Mouse (Mus musculus) R1 (cell line): ENCODE measurements around the gene Fgd6.

ENCODE experiments used
- DNase-seq: peaks from one replicate; pipeline ENCODE4 v3.0.0-alpha.2; 2018; ENCODE audit warnings: low read depth, low spot score

Fgd6 gene

DNA sequence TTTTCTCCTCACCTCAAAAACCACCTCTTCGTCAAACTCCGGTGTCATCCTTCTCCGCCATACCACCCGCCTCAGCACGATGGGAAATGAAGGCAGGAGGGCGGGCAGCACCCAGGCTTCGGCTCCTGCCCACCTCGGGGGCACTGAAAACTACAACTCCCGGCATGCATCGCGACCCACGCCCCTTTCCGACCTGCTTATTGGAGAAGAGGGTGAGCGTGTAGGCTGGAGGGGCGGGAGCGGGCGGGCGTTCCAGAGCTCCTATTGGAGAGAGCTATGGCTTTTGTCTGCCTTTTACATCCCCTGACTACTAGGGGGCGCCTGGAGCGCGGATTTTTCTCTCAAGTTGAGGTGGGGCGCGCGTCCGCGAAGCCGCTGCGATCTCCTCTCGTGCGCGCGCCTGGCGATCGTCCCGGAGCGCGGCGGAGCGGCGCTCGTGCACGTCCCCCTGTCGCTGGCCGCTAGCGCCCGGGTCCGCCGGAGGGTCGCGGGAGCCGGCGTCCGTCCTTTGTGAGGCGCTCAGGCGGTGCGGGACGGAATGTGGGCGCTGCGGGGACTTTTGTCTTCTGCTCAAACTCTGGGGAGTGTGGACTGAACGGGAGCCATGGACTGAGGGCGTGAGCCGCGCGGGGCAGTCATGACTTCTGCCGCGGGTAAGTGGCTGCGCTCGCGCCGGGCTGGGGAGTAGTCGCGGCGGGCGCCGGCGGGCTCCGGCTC, at the start of gene Fgd6, which contains the start of gene Vezt:
Gene Fgd6, plus strand, starts transcription at position 344 of the 717 bp plus-strand sequence.
Gene Vezt, minus strand, starts transcription at position 160 of the 717 bp plus-strand sequence.
- peak; percentile 99 for DNase-seq

DNA sequence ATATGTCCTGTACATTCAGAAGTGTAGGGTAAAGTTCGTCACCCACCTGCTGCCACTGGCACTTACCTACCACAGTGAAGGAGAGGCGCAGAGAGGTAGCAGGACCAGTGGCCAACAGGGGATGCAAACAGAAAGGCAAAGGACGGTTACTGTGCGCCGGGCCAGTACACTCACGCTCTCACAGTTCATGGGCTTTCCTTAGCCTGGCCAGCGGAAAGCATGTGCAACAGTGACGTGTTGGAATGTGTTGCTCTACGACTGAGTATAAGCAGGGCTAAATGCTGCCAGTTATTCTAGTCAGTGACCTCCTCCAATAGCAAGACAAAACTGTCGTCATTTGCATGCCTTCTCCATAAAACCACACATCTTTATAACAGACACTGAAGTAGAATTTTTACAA, 41.7 kb upstream of the Fgd6 start:
- DNase-seq, result no peak

DNA sequence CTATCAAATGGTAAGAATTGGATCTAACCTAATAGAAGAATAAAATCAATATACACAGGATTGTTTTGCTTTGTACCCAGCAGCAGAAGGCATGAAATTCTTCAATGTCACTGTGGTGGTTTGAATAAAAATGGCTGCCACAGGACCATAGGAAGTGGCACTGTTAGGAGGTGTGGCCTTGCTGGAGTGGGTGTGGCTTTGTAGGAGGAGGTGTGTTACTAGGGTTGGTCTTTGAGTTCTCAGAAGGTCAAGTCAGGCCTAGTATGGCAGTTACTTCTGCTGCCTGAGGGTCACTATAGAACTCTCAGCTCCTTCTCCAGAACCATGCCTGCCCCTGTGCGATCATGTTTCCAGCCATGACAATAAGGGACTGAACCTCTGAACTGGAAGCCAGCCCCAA, 40.7 kb upstream of the Fgd6 start:
- DNase-seq, result peak; percentile 58

DNA sequence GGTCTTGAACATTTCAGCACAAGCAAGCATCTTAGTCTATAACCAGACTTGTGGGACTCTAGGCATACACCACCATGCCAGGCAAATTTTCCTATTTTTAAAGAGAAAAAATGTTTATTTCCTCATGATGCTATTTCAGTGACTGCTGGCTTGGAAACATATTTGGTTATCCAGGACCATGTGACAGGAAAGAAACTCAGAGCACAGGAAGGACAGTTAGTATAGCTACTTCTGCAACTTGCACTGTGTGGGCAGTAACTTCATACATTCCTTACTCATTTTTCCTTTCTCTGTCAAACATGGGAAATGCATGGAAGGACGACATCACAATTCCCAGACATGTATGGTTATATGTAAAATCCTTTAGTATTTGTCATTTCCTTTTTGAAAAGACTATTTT, 36.4 kb upstream of the Fgd6 start:
- DNase-seq, result no peak

DNA sequence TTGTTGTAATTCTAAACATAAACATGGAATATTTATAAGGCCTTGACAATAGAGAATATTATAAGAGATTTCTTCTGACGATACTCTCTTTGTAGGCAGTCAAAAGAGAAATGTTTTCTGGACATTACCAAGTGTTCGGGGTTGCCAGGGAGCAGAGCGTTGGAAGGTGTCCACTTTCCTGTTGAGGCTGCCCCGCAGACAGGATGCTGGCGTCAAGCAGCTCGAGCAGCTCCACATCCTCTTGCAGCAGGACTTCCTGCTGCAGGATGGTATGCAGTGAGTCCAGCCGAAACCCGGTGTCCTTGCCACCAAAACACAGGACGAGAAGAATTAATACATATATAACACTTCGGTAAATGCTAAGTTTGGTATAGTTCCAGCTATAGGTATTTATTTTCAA, 35.6 kb upstream of the Fgd6 start:
- DNase-seq, result no peak

DNA sequence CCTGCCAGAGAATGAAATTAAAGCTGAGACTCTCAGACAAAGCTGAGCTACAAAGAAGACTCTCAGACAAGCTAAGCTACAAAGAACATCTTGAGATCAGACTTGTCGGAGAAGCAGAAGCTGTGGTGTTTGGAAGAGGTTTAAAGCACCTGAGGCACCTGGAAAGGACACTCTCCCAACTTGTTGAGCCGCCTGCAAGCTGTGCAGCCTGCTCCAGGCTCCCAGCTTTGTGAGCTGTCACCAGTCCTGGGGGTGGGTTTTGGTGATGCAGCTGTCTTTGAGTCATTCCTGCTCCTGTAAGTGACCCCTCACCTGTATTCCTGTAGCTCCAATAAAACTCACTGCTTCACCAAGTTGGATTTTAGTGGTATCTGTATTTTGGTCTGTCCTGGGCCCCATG, 27.4 kb upstream of the Fgd6 start:
- DNase-seq, result no peak

DNA sequence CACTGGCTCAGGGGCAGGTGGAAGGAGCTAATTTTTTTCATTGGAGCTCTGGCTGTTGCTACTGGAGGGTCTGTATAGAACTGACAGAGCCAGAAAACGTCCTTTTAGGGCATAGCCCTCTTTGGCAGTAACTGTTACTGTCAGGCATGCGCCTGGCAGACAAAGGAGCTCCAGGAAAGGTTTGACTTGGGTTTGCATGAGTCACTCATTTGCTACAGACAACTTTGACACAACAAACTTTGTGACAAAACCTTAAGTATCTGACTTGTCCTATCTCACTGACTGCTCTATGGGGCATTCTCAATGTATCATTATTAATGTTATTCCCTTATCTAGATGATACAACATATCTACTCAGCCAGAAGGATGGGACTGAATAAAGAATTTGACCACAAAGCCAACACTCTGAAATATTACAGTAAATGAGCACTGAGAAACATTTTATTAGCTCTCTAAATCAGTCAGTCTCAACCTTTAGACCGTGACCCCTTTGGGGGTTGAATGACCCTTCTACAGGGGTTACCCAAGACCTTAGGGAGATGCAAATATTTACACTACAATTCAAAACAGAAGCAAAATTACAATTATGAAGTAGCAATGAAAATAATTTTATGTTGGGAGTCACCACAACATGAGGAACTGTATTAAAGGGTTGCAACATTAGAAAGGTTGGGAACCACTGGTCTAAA, 25.7 kb upstream of the Fgd6 start:
- no peak for DNase-seq

DNA sequence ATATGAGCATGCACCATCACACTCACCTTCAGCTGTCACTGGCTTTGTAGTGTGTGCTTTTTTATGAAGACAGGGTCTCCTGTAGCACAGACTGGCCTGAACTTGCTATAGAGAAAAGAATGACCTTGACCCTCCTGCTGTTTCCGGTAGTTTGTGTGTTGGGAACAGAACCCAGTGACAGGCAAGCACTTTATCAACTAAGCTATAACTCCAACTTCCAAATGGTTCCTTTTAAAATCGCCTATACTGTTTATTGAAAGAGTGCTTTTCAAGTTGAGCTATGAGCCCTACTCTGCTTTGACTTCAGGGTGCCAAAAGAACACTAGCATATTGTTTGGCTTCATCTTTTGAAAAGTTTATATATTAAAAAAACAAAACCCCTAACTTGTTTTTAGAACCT, 24.8 kb upstream of the Fgd6 start:
- no peak for DNase-seq

DNA sequence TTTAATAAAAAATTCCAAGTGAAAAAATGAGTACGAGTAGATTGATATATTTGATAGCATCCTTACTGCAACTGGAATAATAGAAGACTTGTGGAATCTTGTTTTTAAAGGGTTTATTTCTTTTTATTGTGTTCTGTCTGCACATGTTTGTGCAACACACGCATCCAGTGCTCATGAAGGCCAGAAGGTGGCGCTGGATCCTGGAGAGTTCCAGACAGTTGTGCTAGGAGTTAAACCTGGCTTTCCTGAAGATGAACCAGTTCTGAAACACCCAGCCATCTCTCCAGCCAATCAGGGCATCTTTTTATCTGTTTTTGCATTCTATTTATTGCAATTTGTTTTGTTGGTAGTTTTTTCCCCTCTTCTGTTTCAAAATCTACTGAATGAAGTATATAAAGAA, 22.6 kb upstream of the Fgd6 start:
- DNase-seq, result peak; percentile 84

DNA sequence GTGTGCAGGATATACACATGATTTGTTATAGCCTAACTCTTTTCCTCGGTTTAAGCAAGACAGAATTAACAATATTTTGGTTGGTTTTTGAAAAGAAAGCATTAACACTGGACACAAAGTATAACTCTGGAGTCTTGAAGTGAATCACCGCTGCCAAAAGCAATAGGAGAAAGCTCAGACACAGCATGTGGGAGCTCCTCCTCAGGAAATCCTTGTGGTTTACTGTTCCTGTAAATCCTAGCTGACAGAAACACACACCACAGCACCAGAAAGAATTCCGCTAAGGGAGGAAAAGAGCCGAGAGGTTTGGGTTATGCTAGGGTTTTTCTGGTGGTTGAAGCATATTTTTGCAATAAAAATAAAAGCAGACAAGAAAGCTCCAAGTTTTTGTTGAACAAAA, 21.6 kb upstream of the Fgd6 start:
- no peak for DNase-seq

DNA sequence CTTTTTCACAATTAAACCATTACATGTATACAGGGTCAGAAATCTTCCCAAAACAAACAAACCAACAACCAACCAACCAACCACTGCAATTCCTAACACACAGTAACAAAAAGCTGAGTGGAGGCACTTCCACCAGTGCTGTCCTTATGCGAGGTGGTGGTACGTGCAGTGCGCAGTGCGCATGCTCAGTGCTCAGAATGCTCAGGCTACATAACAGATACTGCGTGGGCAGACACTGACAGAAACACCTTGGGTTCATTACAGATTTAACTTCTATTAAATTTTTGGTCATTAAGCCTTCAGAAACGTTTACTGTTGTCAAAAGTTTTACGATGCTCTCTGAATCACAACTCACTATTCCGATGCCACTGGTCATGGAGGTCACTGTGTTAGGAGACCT, 18.3 kb upstream of the Fgd6 start:
- peak; percentile 68 for DNase-seq

DNA sequence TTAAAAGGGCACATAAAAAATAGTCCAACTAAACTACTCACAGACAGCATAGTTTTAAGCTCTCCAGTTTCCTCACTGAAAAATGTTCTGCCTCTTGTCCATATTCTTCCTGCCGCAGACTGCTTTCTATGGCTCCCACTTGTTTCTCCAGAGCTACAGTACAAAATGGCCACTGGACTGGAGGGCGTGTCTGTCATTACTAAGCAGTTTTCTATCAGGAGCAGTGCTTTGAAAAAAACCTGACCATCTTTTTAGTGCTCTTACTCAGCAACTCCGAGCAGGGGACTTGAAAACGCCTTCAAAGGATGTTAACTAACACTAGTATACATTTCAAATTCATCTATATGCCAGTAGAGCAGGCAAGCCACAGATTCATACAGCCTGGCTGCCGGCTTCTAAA, 15.2 kb upstream of the Fgd6 start:
- peak; percentile 58 for DNase-seq

DNA sequence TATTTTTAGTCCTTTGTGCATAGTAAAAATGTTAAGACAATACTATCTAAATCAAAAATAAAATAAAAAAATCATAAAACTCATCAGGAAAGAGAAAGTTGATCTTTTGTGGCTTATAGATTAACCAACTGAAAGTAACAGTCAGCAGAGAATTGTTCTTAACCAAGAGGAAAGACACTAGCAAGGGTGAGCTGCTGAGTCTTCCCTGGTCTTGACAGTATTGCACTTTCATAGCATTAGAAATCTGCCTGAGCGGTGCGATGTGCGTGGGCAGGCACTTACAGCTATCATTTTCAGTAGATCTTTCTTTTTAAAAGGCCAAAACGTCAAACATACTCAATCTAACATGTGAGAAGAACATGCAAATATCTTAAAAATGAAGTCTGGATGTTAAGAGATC, 14.7 kb upstream of the Fgd6 start:
- DNase-seq, result no peak

DNA sequence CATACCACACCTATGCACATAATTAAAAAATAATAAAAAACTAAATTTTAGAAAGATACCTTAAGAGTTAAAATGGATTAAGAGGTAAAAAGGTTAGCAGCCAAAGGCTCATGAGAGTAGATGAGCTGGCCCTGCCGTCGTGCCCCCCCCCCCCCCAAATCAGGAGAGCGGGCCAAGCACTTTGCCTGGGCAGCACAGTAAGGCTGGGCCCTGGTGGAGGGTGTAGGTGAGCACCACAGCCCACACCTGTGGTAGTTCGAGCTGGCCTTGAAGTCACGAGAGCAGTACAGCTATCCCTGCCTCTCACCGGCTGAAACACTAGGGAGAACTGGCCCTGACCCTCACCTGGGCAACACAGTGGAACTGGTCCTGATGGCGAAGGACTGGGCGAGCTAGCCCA, 10.7 kb upstream of the Fgd6 start:
- no peak for DNase-seq

DNA sequence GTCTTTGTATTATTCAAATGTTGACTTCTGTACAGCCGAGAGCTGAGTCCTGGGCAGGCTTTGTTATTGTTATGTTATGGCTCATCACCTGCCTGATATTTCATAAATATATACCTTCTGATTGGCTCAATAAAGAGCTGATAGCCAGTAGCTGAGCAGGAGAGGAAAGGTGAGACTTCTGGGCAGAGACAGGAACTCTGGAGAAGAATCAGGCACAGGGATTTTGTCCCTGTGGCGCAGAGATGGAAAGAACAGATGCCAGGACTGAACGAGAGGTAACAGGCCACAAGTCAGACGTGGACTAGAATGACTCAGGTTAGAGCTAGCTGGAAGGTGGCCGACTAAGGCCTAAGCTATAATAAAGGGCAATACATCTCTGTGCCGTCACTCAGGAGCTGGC, 7.3 kb upstream of the Fgd6 start:
- DNase-seq, result no peak

DNA sequence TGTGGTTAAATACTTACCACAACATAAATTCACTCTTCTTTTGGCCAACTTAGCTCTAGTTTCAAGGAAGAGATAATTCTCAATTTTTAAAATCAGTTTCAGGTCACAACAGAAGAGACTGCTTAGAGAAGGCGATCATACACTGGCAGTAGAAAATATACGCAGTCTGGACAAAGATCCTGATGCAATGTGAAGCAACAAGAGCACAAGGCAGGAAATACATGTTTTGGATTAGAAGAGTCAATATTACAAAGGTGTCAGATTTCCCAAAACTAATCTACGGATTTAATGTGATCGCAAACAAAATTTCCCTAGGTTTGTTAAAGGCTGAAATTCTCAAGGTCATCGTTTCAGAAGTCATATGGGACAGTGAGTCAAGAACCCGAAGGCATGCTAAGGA, 4.6 kb upstream of the Fgd6 start:
- DNase-seq, result no peak

DNA sequence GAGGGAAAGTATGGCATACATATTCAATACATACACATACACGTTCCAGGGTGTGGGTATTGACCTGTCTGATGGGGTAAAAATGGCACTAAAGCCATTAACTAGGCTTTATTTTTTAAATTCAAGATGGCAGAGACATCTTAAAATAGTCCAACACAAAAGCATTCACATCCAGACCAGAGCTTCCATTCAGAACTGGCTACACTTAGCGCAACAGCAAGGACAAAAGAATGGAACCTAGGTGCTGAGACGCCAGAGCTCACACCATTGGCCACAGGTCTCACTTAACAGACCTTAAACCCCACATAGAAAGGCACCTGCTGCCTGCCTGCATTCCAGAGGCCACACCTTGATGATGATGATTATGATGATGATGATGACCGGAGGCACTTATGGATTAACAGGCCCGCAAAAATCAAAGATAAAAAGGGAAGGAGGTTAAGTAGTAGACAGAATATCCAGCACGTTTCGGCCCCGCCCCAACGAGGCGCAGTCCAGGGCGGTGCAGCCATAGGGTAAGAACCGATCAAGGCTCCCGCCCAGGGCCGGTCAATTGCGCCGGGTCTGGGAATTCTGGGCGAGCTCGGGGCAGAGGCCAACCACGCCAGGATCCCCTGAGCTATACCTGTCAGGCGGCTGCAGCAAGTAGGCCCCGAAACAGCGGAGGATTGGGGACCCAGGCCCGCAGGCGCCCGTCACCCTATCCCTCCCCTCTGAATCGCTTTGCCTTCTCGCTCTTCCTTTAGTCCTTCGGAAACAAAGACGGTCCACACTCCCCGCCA, 734 bp upstream of the Fgd6 start:
- peak; percentile 81 for DNase-seq

DNA sequence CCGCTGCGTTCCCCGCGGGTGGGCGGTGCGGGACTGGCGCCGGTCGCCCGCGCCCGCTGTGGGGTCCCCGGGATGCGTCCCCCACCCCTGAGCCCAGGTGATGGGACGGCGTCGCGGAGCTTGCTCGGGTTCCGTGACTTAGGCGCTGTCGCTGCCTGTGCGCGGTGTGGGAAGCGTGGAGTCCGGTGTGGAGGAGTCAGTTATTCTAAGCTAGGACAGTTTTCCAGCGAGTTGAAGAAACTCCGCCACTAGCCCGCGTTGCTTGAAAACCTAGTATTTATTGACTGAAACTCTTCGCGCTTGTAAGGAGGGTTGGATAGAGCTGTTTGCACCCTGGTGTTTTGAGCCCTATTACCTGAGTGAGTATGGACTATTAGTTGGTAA, 566 bp downstream of the Fgd6 start:
- DNase-seq, result peak; percentile 51

DNA sequence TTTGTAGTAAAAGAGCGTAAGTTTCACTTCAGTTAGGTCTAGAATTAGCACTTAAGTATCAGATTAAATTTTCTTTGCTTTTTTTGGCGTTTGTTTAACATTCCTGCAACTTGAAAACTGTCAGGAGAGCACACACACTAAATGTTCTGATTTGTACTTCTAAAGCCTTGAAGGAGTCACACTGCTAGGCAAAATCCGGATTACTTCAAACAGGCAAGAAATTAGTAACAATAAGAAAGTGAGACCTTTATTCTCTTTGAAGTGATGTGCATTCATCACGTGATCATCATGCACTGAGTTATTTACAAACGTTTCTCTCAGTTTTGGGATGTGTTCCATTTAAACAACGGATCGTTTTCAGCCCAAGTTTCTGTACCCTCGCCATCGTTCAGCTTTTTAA, 1.4 kb downstream of the Fgd6 start:
- no peak for DNase-seq

DNA sequence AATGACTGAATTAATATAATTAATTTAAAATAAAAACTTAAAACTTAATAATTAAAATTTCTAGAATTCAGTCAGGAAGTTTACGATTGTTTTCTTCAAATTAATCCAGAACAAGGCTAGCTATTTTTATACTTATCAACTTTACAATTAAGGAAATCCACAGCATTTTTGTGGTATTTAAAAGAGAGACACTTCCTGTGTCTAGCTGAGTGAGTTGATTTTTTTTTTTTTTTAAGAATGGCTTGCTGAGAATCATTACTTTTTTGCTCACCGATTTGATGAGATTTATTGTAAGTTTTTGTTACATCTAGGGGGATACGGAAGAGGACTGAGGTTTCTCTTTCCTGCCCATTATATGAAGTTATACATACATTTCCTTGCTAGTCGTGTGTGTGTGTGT, 1.8 kb downstream of the Fgd6 start:
- DNase-seq, result no peak

DNA sequence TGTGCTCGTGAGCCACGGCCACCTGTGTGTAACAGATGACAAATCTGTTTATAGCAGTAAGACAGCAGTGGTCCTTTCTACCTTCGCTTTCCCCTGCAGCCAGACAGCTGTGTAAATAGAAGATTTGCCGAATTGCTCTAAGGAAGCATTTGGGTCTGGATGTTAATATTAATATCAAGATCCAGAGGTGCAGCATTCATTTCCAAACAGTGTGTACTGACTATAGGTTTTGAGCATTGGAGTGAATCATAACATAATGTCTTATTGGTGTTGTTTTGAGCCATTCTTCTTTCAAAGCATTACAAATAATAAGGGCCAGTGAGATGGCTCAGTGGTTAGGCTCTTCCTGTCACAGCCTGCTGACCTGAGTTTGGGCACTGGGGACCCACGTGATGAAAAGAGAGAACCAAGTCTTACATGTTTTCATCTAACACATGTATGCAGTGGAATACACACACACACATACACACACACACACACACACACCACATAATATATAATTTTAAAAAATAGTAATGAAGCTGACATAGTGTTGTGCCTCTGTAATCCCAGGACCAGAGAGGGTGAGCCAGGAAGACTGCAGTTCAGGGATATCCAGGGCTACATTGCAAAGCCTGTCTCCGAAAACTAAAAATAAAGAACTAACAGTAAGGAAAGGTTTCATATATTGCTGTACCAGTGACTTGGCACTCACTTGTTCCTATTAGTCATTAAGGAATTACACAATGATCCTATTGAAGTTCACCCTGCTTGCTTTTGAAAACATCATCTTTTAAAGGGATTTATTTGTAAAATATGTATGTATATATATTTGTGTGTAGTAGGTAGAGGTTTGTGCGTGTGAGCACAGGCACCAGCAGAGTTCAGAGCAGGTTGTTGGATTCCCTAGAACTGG, 2.8 kb downstream of the Fgd6 start:
- no peak for DNase-seq

DNA sequence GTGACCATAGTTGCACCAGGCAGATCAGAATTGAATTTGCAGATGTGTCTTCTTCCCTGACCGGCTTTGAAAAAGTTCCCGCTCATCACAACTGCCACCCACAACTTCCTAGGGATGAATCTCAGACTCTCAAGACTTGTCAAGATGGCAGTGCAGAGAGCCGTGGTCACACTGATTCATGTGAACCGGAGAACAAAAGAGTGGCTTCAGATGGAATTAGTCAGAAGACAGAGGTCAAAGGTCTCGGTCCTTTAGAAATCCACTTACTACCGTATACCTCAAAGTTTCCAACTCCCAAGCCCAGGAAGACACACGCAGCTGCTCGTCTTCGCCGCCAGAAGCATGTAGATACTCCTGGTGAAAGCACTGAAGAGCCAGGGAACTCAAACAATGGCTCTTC, 8.1 kb downstream of the Fgd6 start:
- no peak for DNase-seq
